In the genomic region with DNA sequence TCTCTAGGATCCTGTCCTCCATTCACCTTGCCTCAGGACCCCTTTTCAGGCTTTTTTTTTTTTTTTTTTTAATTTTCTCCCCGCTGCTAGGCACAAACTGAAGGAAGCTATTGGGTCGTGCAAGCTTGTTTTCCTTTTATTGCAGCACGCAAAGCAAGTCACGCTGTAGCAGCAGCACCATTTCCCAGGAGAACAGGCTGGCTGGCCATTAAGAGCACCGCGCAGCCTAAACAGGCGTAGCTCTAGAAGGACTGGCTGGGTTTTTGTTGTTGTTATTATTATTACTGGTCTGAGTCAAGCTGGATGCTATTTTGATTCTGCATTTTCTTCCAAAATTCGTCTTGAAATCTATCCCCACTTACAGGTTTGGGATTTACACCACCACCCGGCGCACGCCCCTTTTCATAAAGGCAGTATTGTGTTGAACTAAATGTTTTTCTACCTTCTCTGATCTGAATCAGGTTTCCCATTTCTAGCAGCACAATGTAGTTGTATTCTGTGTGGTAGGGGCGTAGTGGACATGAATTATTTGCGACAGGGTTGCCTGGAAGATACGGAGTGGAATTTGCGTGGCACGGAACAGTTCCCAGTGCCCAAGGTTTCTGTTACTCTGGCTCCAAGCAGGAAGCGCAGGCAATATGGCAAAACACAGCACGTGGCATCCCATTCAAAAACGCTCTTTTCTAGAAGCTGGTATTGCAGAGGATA, we compare ENCODE assay signal across 8 mouse cellular contexts.
A peak's percentile ranks its signal among the peaks of the same experiment; 100 is the strongest.
DNase-seq lines count a peak whose midpoint lies in the region; ATAC-seq and TF ChIP-seq lines count a peak whose summit lies in the region.

No protein-coding gene starts in this region.

- peak overlapping the region; percentile 85 for H3K4me3 ChIP-seq in gastrocnemius, adult 2 months

- intact Hi-C loops in gastrocnemius, adult 2 months (cut with DNase I) = loop anchor here (1.0 to 5.0 kb wide), 4 partner anchors 42 to 342 kb away; no protein-coding TSS in a partner anchor

- ATAC-seq in megakaryocyte progenitor cell, adult 5-6 weeks (replicated peaks; ENCODE audit: poor library complexity) = peak; percentile 58

- no peak; the same call in 1 of the 2 replicates for TF ChIP-seq CTCF in gastrocnemius, adult 2 months (IDR thresholded peaks at IDR 0.05)

- peak overlapping the region; percentile 95 for H3K27ac ChIP-seq in gastrocnemius, adult 2 months

- peak; percentile 61 for DNase-seq in T-cell, adult 2 months (ENCODE audit: low spot score)
- DNase-seq in cerebellum, postnatal 4 days (ENCODE audit: low spot score in 2 of 2) = peak; percentile 71 to 90
- peak; percentile 90 for DNase-seq in gastrocnemius, adult 2 months
- DNase-seq in hindlimb bud, embryonic 11.5 days (ENCODE audit: extremely low spot score, low read depth, low spot score) = peak; percentile 97
- DNase-seq in left cerebral cortex, adult 9 months (ENCODE audit: low spot score in 2 of 2) = peak; percentile 77 to 95
- DNase-seq in right cerebral cortex, postnatal 14 days = peak; percentile 84
- DNase-seq in urinary bladder, postnatal 36 days (ENCODE audit: low spot score in 2 of 2) = peak; percentile 90 to 91

Comparison
In these comparisons a context has a peak if more than half of its experiments do, and no peak if none do; other contexts are left out.
1. Peak in every context shown above with its lines: DNase-seq, ATAC-seq, H3K4me3 ChIP-seq and H3K27ac ChIP-seq.